Mouse (Mus musculus) adrenal gland (tissue): ENCODE data around the gene Ccdc33.

Experiments used
- intact Hi-C: fragments of 180-260 bp; cut with DNase I; formaldehyde crosslinking; loops from one replicate; pipeline ENCODE4 v1.15.1; 2025

The Ccdc33 gene

DNA sequence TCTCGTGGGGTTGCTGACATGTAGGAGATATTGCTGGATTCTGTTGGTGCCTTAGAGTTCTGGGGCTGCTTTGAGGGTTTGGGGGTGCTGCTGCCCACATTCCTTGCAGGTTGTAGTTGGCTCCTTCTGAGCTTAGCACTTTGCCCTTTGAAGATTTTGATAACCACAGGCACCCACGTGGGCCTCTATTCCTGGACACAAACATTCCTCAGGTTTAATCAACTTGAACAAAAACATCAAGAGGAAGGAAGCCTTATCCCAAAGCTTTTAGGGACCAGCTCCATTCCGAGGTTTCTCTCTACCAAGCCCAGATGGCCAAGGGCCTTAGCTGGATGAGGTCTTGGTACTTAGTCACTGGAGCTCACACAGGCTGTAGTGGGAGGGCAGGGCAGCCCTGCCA is 12.3 kb upstream of the Ccdc33 start:
- intact Hi-C loops = no loop called here

DNA sequence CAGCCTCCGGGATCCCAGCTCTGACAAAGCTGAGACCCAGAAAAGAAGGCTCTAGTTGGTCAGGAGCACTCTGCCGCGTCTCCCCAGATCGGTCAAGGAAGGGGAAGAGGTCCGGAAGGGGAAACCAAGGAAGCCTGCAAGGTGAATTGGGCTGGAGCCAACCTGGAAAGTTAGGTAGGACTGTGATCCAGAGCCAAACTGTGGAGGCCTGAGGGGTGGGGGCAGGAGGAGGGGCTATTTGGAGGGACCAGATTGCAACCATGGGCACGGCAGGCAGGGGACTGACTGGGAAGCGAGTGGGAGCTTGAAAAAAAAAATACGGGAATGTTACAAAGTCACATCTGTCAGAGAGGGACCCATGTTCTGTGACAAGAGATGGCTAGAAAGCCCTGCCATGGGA is 10.9 kb upstream of the Ccdc33 start:
- intact Hi-C loops = no loop called here

DNA sequence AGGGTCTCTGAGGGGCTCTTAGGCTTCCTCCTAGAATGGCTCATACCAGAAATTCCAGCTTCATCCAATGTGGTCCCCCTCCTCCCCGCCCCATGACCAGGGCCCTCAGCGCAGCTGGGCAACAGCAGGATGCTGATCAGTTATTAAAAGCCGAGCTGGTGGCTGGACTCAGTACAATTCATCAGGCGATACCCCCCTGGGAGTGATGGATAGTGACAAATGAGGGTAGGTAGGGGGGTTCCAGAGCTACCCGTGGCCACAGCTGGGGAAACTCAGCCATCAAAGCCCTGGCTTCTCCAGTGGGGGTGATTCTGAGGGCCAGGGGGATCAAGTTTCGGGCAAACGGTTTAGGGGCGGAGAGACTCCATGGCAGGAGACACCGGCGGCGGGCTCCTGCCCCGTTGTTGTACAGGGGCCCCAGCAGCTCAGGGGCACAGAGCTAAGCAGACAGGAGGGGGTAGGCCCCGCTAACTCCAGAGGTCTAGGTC is 10.3 kb upstream of the Ccdc33 start:
- intact Hi-C loops = no loop called here

DNA sequence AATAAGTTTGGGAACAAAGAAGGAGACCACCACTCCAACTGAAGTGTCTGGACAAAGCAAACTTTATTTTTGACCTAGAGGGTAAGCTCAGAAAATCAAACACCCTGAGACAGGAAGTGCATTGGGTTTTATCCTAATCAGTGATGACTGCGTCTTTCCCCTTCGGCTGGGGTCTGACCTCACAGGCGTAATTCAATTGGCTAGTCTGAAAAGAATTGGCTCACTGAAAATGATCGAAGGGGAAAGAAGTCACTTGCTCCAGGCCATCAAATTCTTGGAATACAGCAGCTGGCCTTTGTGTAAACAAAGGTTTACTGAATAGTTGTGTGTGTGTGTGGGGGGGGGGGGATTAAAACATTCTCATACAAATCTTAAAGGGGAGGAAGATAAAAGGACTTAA is 7.2 kb upstream of the Ccdc33 start:
- intact Hi-C loops = no loop called here

DNA sequence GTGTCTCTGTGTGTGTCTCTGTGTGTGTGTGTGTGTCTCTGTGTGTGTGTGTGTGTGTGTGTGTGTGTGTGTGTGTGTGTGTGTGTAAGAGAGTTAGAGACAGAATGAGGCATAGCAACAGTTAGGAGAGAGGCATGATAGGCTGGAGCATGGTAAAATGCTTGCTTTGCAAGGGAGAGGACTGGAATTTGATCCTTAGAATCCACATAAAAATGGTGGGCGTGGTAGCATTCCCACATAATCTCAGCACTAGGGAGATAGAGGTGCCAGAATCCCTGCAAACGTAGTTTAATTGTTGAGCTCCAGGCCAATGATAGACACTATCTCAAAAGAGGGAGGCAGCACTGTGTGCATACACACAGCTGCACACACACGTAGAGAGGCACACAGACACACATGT is 6.5 kb upstream of the Ccdc33 start:
- intact Hi-C loops = no loop called here

DNA sequence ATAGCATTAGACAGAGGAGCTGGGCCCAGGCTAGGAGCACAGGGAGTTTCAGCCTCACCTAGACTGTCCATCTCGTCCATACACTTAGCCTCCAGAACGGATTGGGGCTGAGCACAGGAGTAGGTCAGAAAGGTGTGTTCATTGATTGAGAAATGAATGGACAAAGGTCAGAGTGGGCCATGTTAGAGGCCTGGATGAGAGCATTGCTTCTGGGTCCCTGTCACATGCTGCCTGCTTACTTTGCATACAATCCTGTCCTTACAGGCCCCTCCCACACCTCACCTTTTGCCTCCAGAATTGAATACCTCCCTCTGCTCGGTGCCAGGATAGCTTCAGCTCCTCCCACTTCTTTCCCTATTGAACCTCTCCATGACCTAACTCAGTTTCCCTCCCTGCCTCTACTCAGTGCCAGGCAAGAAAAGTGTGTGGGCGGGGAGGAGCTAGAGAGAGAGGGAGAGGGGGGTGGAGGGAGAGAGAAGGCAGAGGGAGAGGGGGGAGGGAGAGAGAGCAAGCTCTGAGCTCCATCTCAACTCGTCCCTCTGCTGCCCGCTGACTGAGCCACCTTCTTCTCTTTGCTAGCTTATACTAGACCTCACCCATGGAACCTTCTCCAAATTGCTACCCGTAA is 2.5 kb downstream of the Ccdc33 start:
- intact Hi-C loops = no loop called here

DNA sequence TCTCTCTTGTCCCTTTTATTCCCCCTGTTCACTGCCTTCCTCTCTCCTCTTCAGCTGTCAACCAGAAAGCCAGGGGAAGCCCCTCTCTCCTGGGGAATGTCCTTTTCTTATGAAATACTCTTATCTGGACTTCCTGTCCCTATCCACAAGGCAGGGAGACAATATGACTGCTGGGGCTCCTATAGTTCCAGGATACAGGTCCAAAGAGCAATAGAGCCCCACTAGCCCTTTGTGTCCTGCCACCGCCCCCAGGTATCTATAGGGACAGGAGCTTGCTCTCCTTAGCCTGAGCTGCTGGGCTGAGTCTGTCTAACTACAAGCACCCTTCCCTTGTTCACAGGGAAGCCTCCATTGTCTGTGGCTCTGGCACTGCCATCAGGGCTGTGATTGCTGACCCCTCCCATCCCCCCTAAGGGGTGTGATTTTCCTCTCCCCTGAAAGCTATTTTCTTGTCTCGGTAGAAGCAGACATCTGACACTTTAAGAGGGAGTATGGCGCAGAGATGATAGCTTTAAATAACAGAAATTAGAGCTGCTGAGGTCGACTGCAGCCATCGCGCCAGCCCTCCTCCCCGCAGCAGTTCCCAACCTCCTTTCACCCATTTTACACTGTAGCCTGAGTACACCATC is 3.2 kb downstream of the Ccdc33 start:
- intact Hi-C loops = no loop called here

DNA sequence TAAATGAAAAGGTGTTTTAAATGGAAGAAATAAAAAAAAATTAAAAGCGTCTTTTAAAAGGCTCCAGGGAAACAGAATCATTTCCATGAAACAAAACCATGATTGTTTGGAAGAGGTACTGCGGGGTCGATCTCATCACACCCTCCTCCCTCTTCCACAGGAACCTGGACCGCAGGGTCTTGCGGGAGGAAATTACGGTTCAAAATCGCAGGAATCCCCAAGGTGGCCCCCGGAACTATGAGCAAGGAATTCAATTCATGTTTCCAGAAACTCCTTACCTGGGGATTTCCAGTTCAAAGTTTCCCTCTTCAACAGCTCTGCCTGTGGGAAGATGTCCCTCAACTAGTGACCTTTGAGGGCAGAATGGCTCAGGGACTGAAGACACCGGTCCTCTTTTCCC is 4.6 kb downstream of the Ccdc33 start:
- intact Hi-C loops = no loop called here

DNA sequence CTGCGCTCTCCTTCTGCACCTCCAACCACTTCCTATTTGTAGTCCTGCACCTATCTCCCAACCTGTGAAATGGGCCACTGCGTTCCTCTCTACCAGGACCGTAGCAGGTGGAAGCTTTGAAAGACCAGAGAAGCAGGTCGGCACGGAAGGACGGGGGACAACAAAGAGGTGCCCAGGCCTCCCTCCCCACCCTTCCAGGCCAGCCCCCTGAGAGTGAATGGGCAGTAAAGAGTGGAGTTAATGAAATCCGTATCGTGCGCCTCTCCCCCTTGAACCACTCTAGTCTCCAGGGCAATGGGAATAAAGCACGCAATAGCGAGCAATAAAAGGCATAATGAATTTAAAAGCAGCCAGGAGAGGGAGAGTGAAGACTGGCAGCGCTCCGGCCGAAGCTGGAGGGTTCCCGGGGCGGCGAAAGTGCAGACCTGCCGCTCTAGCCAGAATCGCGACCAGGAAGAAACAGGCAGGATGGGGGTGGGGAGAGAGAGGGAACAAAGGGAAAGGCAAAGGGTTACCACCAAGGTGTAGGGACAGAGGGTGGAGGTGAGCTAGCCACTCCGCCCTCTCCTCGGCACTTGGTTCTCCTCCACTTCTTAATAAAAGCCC is 5.2 kb downstream of the Ccdc33 start:
- intact Hi-C loops = no loop called here

DNA sequence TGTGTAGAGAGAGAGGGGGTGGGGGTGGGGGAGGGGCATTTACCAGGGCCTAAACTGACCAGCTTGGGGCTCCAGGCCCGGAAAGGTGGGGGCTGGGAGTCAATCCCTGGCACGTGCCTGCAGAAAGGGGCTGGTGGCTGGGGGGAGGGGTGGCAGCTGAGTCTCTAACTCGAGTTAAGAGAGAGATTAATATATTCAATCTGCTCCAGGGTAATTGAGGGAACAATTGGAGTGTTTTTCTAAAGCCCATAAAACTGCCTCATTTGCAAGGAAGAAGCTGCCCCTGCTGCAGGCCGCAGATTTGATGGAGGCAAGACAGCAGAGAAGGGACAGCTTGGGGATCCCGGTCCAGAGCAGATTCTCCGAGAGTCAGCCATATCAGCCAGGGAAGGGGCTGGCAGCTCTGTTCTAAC is 5.8 kb downstream of the Ccdc33 start:
- intact Hi-C loops = no loop called here

DNA sequence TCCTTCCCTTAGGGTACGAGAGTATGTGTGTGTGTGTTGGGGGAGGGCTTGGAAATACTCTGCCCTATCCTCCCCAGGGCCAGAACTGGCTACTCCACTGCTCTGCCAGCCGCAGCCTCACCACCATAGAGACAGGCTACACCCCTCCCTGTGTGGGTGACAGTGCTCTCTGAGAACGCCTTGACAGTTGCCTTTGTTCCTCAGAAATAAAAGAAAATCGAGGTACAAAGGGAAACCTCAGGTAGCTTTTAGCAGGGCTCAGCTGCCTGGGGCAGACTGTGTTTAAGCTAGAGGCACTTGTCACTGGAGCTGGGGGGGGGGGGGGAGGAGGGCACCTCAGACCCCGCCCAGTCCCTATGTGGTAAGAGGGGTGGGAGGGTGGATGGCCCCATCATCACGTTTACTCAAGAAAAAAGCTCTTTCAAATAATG is 6.3 kb downstream of the Ccdc33 start:
- intact Hi-C loops = no loop called here

DNA sequence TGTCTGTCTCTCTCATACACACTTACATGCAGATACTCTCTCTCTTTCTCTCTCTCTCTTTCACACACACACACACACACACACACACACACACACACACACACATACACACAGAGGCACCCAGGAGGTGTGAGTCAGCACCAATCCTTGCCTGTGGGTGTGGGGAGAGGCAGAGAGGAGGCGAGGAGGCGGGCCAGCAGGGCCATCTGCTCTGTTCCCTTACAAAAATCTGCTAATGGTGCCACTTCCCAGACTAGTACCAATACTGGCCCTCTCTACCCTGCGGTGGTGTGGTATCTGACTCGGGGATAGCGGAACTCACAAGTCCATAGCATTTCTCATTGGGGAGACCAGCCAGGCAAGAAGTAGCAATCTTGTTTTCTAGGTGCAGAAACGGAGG is 7.2 kb downstream of the Ccdc33 start:
- intact Hi-C loops = no loop called here

DNA sequence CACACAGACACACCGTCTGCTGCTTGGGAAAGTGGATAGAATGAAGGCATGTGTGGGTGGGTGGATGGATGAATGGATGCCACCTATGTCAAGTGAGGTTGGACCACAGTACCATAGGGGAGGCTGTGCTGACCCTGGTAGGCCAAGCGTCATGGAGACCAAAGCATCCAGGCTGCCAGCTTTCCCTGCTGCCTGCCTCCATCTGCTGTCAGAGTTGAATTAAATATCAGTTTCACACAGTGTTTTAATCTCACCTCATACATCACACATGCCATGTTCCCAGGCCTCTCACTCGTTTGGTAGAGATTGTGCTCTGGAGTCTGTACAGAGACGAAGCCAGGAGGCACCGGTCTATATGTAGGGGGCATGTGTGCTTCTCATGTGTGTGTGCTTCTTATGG is 7.8 kb downstream of the Ccdc33 start:
- intact Hi-C loops = no loop called here

DNA sequence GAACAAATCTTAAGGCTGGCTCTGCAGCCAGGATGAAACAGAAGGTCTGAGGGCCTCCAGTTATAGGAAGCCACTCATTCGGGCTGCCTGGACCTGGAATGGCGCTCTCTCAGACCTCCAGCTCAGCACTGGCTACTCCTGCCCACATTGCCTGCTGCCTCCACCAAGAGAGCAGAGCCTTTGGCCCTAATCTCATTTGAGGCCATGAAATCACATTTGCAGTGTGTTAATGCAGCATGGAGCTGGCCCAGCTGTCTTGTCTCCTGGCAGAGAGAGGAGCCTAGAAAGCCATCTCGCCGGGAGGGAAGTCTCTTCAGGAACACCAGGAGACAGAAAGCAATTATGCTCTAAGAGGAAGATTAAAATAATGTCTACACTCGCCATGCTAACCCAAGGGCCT is 11.1 kb downstream of the Ccdc33 start:
- intact Hi-C loops = no loop called here

DNA sequence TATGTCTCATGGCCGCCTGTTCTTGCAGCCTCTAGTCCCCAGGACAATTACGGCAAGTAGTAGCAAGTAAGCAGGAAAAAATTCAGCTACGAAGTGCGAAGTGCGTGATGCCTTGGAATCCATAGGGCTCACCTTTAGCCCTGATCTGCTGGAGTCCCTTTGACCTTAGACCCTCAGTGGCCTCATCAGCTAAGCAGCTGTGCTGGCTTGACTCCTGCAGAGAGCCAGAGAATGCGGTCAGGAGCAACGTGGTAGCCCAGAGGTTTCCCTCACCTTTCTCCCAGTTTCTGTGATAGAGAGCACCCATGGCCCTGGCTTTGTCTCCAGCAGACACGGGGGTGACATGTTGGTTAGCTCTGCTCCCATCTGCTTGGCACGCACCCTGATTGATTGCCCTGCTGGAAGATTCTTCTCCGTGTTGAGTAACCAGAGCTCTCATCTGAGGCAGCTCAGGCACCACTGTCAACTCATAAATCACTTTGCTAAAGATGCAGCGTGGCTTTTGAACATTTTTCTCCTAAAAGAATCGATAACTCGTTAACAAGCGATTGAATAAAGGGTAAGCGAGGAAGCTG is 12.9 kb downstream of the Ccdc33 start:
- intact Hi-C loops = no loop called here

DNA sequence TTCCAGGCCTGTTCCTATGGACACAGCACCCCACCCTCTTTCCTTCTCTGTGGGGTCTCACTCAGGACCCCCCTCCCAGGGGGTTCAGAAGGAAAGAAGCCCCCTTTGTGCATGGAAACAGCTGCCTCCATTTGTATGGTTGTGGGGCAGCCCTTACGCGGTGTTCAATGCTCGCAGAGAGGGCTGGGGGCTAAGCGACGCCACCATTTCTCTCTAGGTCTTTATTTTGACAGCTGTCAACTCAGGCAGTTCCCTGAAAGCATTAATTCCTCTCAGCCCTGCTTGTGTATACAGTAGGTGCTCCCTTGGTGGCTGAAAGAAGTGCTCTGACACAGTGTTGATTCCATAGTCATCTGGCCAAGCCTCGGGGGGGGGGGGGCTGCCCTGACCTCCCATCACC is 15.0 kb downstream of the Ccdc33 start:
- intact Hi-C loops = no loop called here

DNA sequence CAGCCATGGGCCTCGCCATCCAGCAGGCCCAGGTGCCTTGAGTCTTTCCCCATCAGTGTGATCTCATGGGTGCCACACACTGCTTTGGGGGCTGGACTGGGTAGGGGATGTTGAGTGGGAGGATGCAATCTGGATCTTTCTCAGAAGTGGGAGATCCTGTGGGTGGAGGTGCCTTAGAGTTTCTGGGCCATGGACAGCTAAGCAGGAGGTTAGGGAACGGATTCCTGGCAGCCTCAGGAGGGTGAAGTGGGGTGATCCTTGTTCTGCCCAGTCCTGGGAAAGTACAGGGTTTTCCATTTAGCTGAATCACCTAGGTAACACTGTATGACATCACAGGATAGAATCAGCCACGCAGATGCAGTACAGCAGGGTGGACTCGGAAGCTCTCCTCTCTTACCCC is 16.6 kb downstream of the Ccdc33 start:
- intact Hi-C loops = no loop called here

DNA sequence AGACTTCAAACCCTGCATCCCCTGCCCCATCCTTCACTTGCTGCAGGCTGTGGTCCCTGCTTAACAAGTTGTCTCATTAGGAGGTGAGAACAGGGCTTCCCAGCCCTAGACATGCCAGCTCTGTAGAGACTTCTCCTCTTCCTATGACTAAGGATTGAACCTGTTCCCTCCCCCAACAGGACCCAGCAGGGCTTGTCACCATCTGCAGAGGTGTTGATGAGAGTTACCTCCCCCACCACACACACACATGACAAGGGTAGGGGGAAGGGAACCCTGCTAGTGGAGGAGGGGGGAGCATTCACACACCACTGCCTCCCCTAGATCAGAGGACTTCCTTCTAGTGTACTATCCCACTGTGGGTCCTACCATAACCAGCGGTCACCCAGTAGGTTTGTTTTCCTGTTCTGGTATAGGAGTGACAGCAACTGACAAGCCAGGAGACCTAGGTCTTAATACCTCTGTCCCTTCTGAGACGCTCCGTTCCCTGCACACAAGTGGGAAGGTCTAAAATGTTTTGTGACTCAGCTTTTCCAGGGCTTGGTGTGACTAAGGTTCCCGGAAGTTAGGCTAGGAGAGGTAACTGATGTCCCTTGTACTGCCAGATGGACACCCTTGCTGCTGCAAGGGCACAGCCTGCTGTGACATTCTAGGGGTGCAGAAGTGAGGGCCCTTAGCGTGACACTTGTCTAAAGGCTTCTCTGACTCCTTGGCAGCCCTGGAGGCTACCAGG is 18.6 kb downstream of the Ccdc33 start:
- intact Hi-C loops = no loop called here

DNA sequence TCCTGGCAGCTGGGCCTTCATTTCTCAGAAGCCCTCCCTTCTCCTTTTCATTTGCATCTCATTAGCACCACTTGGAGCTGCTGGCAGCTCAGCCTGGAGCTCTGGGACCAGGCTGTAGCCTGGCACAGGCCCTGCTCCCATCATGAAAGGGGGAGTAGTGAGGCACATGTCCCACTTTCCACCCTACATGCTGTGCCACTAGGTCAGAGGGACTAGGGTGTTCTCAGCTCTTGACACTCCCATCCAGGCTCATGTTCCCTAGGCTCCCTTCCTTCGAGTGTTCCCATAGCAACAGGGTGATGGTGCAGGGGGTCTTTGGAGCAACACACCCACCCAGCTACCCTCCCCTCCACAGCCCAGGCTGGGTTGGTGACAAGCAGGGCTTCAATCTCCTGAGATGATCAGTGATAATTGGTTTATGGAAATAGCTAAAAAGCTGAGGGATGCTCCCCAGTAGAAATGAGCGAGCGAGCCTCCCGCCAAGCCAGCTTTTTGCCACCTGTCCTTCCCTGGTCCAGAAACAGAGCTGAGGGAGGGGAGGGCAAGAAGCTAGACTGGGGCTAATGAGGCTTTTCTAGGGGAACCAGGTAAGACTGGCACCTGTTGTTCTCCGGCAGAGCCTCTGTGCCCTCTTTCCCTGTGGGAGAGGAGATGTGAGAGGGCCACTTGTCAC is 21.9 kb downstream of the Ccdc33 start:
- intact Hi-C loops = no loop called here

DNA sequence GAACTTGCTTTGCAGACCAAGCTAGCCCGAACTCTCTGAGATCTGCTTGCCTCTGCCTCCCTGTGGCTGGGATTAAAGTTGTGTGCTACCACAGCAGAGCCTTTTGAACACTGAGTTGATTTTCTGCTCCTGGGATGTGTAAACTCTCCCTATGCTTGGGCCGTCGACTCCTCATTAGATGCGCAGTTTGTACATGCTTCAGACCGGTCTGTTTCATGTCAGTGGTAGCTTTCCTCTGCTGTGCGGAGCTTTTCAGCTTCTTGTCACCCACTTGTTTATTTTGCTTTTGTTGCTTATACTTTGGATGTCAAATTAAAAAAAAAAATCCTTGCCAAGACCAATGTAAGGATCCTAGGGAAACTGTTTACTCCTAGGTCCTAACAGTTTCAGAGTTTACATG is 22.6 kb downstream of the Ccdc33 start:
- intact Hi-C loops = no loop called here

DNA sequence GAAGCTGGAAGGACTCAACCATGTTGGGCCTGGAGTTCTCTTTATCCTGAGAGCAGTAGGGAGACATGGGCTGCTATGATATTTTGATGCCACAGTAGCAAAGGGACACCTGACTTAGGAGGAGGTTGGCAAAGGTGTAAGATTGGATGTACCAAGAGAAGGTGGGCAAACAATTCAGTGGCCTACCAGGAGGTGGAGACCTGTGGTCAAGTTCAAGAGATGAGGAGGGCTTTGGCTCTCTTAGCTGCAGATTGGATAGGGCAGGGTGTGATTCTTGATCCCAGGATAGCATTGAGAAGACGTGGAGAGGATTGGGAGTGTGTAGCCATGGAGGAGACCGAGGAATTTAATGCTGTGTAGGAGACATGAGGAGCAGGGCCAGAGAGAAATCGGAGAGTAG is 24.8 kb downstream of the Ccdc33 start:
- intact Hi-C loops = no loop called here
